Mouse (Mus musculus): ENCODE measurements around the gene Hnrnpc. TPM values are rescaled to one million over a fixed set of nuclear protein-coding genes. Genes with fewer than 3 reads are reported as not detected.

Hnrnpc gene
- total RNA-seq (2014; fragmentation: Nextera tagmentation) = 459 and 507 TPM in 2 replicates
- 383 and 544 TPM in 2 replicates for total RNA-seq (2017)
- 28.6 and 38.0 TPM in 2 replicates for polyA plus RNA-seq (2012)

DNA sequence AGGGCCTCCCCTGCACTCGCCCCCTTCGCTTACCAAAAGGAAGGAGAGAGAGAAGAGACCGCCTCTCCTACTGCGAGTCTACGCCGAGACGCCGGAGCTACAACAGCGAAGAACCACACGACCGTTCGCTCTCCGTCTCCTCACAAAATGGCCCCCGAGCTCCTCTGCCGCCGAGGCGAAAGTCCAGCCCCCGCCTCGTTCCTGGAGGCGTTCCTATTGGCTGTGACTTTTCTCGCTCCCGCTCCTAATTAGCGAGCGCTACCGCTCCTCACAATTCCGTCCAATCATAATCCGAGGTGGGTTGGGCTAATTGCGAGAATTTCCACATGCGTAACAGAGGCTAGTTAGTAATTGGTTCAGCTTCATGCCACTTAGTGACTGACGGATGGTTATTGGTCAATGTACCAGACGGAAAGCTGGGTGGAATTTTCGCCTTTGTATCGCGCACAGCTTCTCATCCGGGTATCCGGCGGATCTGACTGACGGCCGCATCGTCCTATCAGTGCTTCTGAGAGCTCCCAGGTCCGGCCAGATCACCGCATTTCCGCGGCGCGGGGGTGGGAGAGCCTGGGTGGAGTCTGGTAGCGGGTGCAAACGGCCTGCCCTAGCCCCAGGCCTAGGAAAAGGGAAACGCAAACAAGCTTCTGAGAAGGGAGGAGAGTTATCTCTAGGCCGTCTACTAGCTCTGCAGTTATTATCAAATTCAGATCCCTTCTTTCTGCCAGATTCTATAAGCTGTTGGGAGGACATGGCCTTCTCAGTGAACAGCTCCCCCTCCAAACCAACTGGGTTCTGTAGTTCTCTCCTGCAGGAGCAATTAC lies at the start of gene Hnrnpc:
TSS of gene Hnrnpc (minus strand) at position 173 of the 821 bp plus-strand sequence.
- Histone ChIP-seq H3K4me3 (ENCODE audit: low read depth, low read length) (peak within 1 kb of the TSS; percentile 98), H3K27me3 (ENCODE audit: insufficient read depth, low read length) (no peaks in the 10 kb centered on the region), H3K36me3 (replicated peaks) (peaks cover 17% of the 10 kb centered on the region), H3K9me3 (replicated peaks) (no peaks in the 10 kb centered on the region), H3K4me1 (ENCODE audit: insufficient read depth, low read depth, low read length) (peaks cover 28% of the 10 kb centered on the region)
- DNase-seq (ENCODE audit: low spot score) (peak; percentile 99), ATAC-seq (ENCODE audit: extremely low read depth, insufficient number of reproducible peaks, low FRiP score, poor library complexity, severe bottlenecking) (peak; percentile 92)
- TF ChIP-seq GATA1 (IDR thresholded peaks at IDR 0.05; ENCODE audit: borderline replicate concordance, low read length) = no peak
- TF ChIP-seq TAL1 (conservative IDR thresholded peaks at IDR 0.05; ENCODE audit: low read depth, low read length) = no peak
- peak; percentile 74; the same call in 1 of the 2 replicates for TF ChIP-seq POLR2AphosphoS5 (IDR thresholded peaks at IDR 0.05; ENCODE audit: insufficient replicate concordance, low read depth, low read length)

DNA sequence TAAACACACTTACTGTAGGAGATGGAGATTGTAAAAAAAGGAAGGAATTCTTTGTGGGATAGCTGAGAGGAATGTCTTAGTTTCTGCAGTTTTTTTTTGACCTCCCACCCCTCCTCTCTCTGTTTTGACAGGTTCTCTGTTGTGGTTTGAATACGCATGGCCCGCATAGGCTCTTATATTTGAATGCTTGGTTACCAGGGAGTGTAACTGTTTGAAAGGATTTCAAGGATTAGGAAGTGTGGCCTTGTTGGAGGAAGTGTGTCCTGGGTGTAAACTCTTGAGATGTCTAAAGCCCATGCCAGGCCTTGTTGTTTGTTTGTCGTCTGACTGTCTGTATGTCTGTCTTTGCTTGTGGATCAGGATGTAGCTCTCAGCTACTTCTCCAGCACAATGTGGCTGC lies 48.8 kb upstream of the Hnrnpc start:
- H3K9me3 ChIP-seq (replicated peaks) = no peaks in the 10 kb centered on the region
- no peak for TF ChIP-seq GATA1 (IDR thresholded peaks at IDR 0.05; ENCODE audit: borderline replicate concordance, low read length)
- no peak for TF ChIP-seq CTCF (IDR thresholded peaks at IDR 0.05; ENCODE audit: low read depth, low read length)
- no peak for TF ChIP-seq POLR2AphosphoS5 (IDR thresholded peaks at IDR 0.05; ENCODE audit: insufficient replicate concordance, low read depth, low read length)
- TF ChIP-seq TAL1 (conservative IDR thresholded peaks at IDR 0.05; ENCODE audit: low read depth, low read length) = no peak
- no peak for TF ChIP-seq GATA2 (IDR thresholded peaks at IDR 0.05; ENCODE audit: borderline replicate concordance, low read depth, low read length)
- peaks cover 4% of the 10 kb centered on the region for H3K4me1 ChIP-seq (ENCODE audit: insufficient read depth, low read depth, low read length)
- DNase-seq (ENCODE audit: low spot score) (no peak), ATAC-seq (ENCODE audit: extremely low read depth, insufficient number of reproducible peaks, low FRiP score, poor library complexity, severe bottlenecking) (no peak)
- peaks cover 27% of the 10 kb centered on the region for H3K27me3 ChIP-seq (ENCODE audit: insufficient read depth, low read length)
- peaks cover under 1% of the 10 kb centered on the region for H3K36me3 ChIP-seq (replicated peaks)
- no peak overlapping the region for H3K4me3 ChIP-seq (ENCODE audit: low read depth, low read length)

DNA sequence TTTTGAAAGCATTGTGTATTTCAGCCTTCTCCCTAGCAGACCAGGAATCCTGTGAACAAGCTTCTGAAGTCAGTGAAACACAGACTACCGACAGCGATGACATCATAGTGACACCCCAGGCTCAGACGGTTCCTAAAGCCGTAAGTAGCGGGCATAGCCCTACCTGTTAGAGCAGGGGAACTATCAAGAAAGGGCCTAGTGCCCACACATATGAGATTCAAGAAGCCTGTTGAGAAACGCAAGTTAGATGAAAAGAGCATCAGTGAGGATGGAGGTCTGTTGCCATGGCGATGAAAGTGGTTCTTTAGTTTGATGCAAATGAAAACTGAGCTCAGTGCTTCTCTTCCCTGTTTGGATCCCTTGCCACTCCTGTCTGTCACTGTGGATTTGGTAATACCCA lies 48.4 kb upstream of the Hnrnpc start:
- no peaks in the 10 kb centered on the region for H3K9me3 ChIP-seq (replicated peaks)
- peaks cover 31% of the 10 kb centered on the region for H3K27me3 ChIP-seq (ENCODE audit: insufficient read depth, low read length)
- no peaks in the 10 kb centered on the region for H3K36me3 ChIP-seq (replicated peaks)
- H3K4me3 ChIP-seq (ENCODE audit: low read depth, low read length) = no peak overlapping the region
- no peak for TF ChIP-seq GATA2 (IDR thresholded peaks at IDR 0.05; ENCODE audit: borderline replicate concordance, low read depth, low read length)
- no peak for TF ChIP-seq TAL1 (conservative IDR thresholded peaks at IDR 0.05; ENCODE audit: low read depth, low read length)
- TF ChIP-seq GATA1 (IDR thresholded peaks at IDR 0.05; ENCODE audit: borderline replicate concordance, low read length) = no peak
- no peak for TF ChIP-seq CTCF (IDR thresholded peaks at IDR 0.05; ENCODE audit: low read depth, low read length)
- TF ChIP-seq POLR2AphosphoS5 (IDR thresholded peaks at IDR 0.05; ENCODE audit: insufficient replicate concordance, low read depth, low read length) = no peak
- H3K4me1 ChIP-seq (ENCODE audit: insufficient read depth, low read depth, low read length) = peaks cover 4% of the 10 kb centered on the region
- no peak for ATAC-seq (ENCODE audit: extremely low read depth, insufficient number of reproducible peaks, low FRiP score, poor library complexity, severe bottlenecking)
- DNase-seq (ENCODE audit: low spot score) = no peak

DNA sequence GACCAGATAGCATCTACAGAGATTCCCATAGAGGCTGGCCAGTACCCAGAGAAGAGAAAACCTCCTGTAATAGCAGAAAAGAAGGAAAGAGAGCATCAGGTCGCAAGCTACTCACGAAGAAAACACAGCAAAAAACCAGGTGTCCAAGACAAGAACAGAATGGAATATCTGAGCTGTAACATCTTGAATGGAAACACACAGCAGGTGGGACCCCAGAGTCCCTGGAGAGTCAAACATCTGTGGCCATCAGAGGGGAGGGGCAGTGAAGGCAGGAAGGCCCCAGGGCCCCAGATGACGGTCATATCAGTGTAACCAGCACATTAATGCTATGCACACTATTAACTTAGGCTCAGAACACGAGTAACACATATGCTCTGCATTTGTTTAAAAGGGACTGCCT lies 46.1 kb upstream of the Hnrnpc start:
- DNase-seq (ENCODE audit: low spot score) = no peak
- H3K9me3 ChIP-seq (replicated peaks) = no peaks in the 10 kb centered on the region
- no peaks in the 10 kb centered on the region for H3K36me3 ChIP-seq (replicated peaks)
- TF ChIP-seq POLR2AphosphoS5 (IDR thresholded peaks at IDR 0.05; ENCODE audit: insufficient replicate concordance, low read depth, low read length) (no peak), GATA1 (IDR thresholded peaks at IDR 0.05; ENCODE audit: borderline replicate concordance, low read length) (no peak), TAL1 (conservative IDR thresholded peaks at IDR 0.05; ENCODE audit: low read depth, low read length) (no peak), CTCF (IDR thresholded peaks at IDR 0.05; ENCODE audit: low read depth, low read length) (no peak), GATA2 (IDR thresholded peaks at IDR 0.05; ENCODE audit: borderline replicate concordance, low read depth, low read length) (no peak)
- H3K27me3 ChIP-seq (ENCODE audit: insufficient read depth, low read length) = peaks cover 49% of the 10 kb centered on the region
- ATAC-seq (ENCODE audit: extremely low read depth, insufficient number of reproducible peaks, low FRiP score, poor library complexity, severe bottlenecking) = no peak
- H3K4me1 ChIP-seq (ENCODE audit: insufficient read depth, low read depth, low read length) = peaks cover 4% of the 10 kb centered on the region
- H3K4me3 ChIP-seq (ENCODE audit: low read depth, low read length) = no peak overlapping the region

DNA sequence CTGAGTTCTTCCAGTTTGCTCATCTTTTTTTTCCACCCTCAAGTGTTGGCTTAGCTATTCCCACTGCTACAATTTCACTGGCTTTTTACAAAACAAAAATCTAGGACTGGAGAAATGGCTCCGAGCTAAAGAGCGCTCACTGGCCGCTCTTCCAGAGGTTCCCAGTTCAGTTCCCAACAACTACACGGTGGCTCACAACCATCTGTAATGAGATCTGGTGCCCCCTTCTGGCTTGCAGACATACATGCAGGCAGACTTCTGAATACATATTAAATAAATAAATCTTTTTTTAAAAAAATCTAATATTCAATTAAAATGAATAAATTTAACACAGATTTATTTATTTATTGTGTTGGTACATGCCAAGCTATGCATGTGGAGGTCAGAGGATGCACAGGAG lies 42.7 kb upstream of the Hnrnpc start:
- Histone ChIP-seq H3K9me3 (replicated peaks) (no peaks in the 10 kb centered on the region), H3K27me3 (ENCODE audit: insufficient read depth, low read length) (peaks cover 59% of the 10 kb centered on the region), H3K4me3 (ENCODE audit: low read depth, low read length) (no peak overlapping the region), H3K4me1 (ENCODE audit: insufficient read depth, low read depth, low read length) (peaks cover 4% of the 10 kb centered on the region), H3K36me3 (replicated peaks) (no peaks in the 10 kb centered on the region)
- DNase-seq (ENCODE audit: low spot score) = no peak
- TF ChIP-seq POLR2AphosphoS5 (IDR thresholded peaks at IDR 0.05; ENCODE audit: insufficient replicate concordance, low read depth, low read length) (no peak), GATA1 (IDR thresholded peaks at IDR 0.05; ENCODE audit: borderline replicate concordance, low read length) (no peak), CTCF (IDR thresholded peaks at IDR 0.05; ENCODE audit: low read depth, low read length) (0 out of 2 replicates have a peak, but pooled peaks have one; percentile 16), TAL1 (conservative IDR thresholded peaks at IDR 0.05; ENCODE audit: low read depth, low read length) (no peak), GATA2 (IDR thresholded peaks at IDR 0.05; ENCODE audit: borderline replicate concordance, low read depth, low read length) (no peak)
- ATAC-seq (ENCODE audit: extremely low read depth, insufficient number of reproducible peaks, low FRiP score, poor library complexity, severe bottlenecking) = no peak

DNA sequence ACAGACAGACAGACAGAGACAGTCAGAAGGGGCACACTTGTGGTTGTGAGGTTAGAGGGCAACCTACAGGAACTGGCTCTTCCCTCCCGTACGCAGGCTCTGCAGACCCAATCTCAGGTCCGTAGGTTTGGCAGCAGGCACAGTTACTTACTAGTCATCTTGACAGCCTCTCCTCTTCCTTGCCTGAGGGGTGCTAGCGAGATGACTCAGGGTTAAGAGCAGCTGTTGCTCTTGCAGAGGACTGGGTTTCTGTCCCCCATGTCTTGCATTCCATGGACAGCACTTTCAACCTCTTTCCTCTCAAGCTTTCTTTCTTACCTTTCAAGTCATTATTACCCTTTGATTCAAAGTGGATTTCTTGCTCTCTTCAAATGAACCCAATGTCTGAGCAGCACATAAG lies 40.3 kb upstream of the Hnrnpc start:
- no peak for ATAC-seq (ENCODE audit: extremely low read depth, insufficient number of reproducible peaks, low FRiP score, poor library complexity, severe bottlenecking)
- Histone ChIP-seq H3K27me3 (ENCODE audit: insufficient read depth, low read length) (peaks cover 59% of the 10 kb centered on the region), H3K36me3 (replicated peaks) (no peaks in the 10 kb centered on the region), H3K4me1 (ENCODE audit: insufficient read depth, low read depth, low read length) (no peaks in the 10 kb centered on the region; the same call in 1 of the 2 replicates), H3K9me3 (replicated peaks) (no peaks in the 10 kb centered on the region), H3K4me3 (ENCODE audit: low read depth, low read length) (no peak overlapping the region)
- TF ChIP-seq GATA1 (IDR thresholded peaks at IDR 0.05; ENCODE audit: borderline replicate concordance, low read length) = no peak
- no peak for TF ChIP-seq CTCF (IDR thresholded peaks at IDR 0.05; ENCODE audit: low read depth, low read length)
- TF ChIP-seq POLR2AphosphoS5 (IDR thresholded peaks at IDR 0.05; ENCODE audit: insufficient replicate concordance, low read depth, low read length) = no peak
- no peak for TF ChIP-seq TAL1 (conservative IDR thresholded peaks at IDR 0.05; ENCODE audit: low read depth, low read length)
- TF ChIP-seq GATA2 (IDR thresholded peaks at IDR 0.05; ENCODE audit: borderline replicate concordance, low read depth, low read length) = no peak
- no peak for DNase-seq (ENCODE audit: low spot score)
